Mouse (Mus musculus) limb, embryonic 10.5 days (tissue): ENCODE measurements at regions not wholly inside any gene's neighbourhood (a gene's known extent, or its start where the extent isn't known, plus 50 kb on each side); places are given as distances from the start of the nearest gene placed in this dataset.

Source experiments
- DNase-seq: peaks from one replicate; pipeline ENCODE4 v3.0.0-alpha.2; 2017; ENCODE audit warnings: low spot score
- H3K27ac ChIP-seq: fragments of 300-500 bp; sonication (generic); 2 replicates; pipeline ENCODE4 v1.5.1; 2016; ENCODE audit warnings: mild to moderate bottlenecking
- H3K27me3 ChIP-seq: fragments of 300-500 bp; sonication (generic); 2 replicates; pipeline ENCODE4 v1.6.1; 2016; ENCODE audit warnings: low read depth, mild to moderate bottlenecking; ENCODE audit not compliant: poor library complexity, severe bottlenecking
- H3K36me3 ChIP-seq: fragments of 300-500 bp; sonication (generic); 2 replicates; pipeline ENCODE4 v1.6.1; 2016; ENCODE audit warnings: mild to moderate bottlenecking, moderate library complexity
- H3K4me1 ChIP-seq: fragments of 300-500 bp; sonication (generic); 2 replicates; pipeline ENCODE4 v1.6.1; 2016
- H3K4me3 ChIP-seq: fragments of 300-500 bp; sonication (generic); 2 replicates; pipeline ENCODE4 v1.5.1; 2016; ENCODE audit warnings: mild to moderate bottlenecking, moderate library complexity
- H3K9me3 ChIP-seq: fragments of 300-500 bp; sonication (generic); replicated peaks from 2 replicates; pipeline ENCODE4 v1.6.1; 2016; ENCODE audit warnings: mild to moderate bottlenecking
- WGBS: fragments of 180-500 bp; shearing (Covaris S2); methylation state at CpG from one replicate; pipeline ENCODE4 v1.1.7; 2016; 5-methylcytosine and 5-hydroxymethylcytosine counted together

- no peak overlapping the region for H3K4me3 ChIP-seq
- 90% methylated on average over 3 of the region's 3 CpGs for WGBS
These were observed 215.9 kb upstream of the Runx1 start for GRCm38 (mm10) chr16:93041887-93042286.

GRCm38 (mm10) chr16:93041399-93041798, 215.4 kb upstream of the Runx1 start:
- 0 out of 2 replicates have a peak, but pooled peaks cover 8% of the 10 kb centered on the region for H3K27me3 ChIP-seq

More at GRCm38 (mm10) chr16:93041887-93042286, 215.9 kb upstream of the Runx1 start:
- H3K27me3 ChIP-seq = 0 out of 2 replicates have a peak, but pooled peaks cover 8% of the 10 kb centered on the region
- H3K27ac ChIP-seq = no peak overlapping the region
- H3K4me1 ChIP-seq = peaks cover 14% of the 10 kb centered on the region
- DNase-seq = no peak
- no peaks in the 10 kb centered on the region for H3K36me3 ChIP-seq
- H3K9me3 ChIP-seq = no peaks in the 10 kb centered on the region

GRCm38 (mm10) chr16:93035626-93036025, 209.7 kb upstream of the Runx1 start:
- no peaks in the 10 kb centered on the region for H3K36me3 ChIP-seq
- DNase-seq = no peak
- peaks cover 3% of the 10 kb centered on the region; the same call in 1 of the 2 replicates for H3K4me1 ChIP-seq
- WGBS = 91% methylated on average over 9 of the region's 9 CpGs
- no peaks in the 10 kb centered on the region for H3K27me3 ChIP-seq
- H3K9me3 ChIP-seq = no peaks in the 10 kb centered on the region
- no peak overlapping the region for H3K4me3 ChIP-seq
- no peak overlapping the region for H3K27ac ChIP-seq

More at GRCm38 (mm10) chr16:93041399-93041798, 215.4 kb upstream of the Runx1 start:
- peaks cover 14% of the 10 kb centered on the region for H3K4me1 ChIP-seq
- H3K9me3 ChIP-seq = no peaks in the 10 kb centered on the region
- no peaks in the 10 kb centered on the region for H3K36me3 ChIP-seq
- no peak overlapping the region for H3K4me3 ChIP-seq
- H3K27ac ChIP-seq = no peak overlapping the region
- no peak for DNase-seq

- no peak for DNase-seq
- H3K36me3 ChIP-seq = no peaks in the 10 kb centered on the region
- 79% methylated on average over 3 of the region's 3 CpGs for WGBS
- H3K9me3 ChIP-seq = no peaks in the 10 kb centered on the region
- no peak overlapping the region for H3K27ac ChIP-seq
- peaks cover 3% of the 10 kb centered on the region; the same call in 1 of the 2 replicates for H3K4me1 ChIP-seq
- H3K4me3 ChIP-seq = no peak overlapping the region
- no peaks in the 10 kb centered on the region for H3K27me3 ChIP-seq
These were observed 208.0 kb upstream of the Runx1 start for GRCm38 (mm10) chr16:93033943-93034342.

GRCm38 (mm10) chr16:93031624-93032023, 205.7 kb upstream of the Runx1 start:
- H3K27me3 ChIP-seq = no peaks in the 10 kb centered on the region

GRCm38 (mm10) chr16:93028640-93029039, 202.7 kb upstream of the Runx1 start:
- Histone ChIP-seq H3K9me3 (no peaks in the 10 kb centered on the region), H3K36me3 (no peaks in the 10 kb centered on the region), H3K27me3 (no peaks in the 10 kb centered on the region), H3K4me1 (peaks cover 6% of the 10 kb centered on the region), H3K4me3 (no peak overlapping the region), H3K27ac (no peak overlapping the region)
- WGBS = 87% methylated on average over 7 of the region's 7 CpGs
- no peak for DNase-seq

More at GRCm38 (mm10) chr16:93031624-93032023, 205.7 kb upstream of the Runx1 start:
- 82% methylated on average over 5 of the region's 5 CpGs for WGBS
- Histone ChIP-seq H3K4me1 (peaks cover 3% of the 10 kb centered on the region; the same call in 1 of the 2 replicates), H3K36me3 (no peaks in the 10 kb centered on the region), H3K27ac (no peak overlapping the region), H3K4me3 (no peak overlapping the region), H3K9me3 (no peaks in the 10 kb centered on the region)
- no peak for DNase-seq

- H3K27me3 ChIP-seq = no peaks in the 10 kb centered on the region
- H3K4me1 ChIP-seq = peaks cover 6% of the 10 kb centered on the region
- 90% methylated on average over 7 of the region's 7 CpGs for WGBS
- no peaks in the 10 kb centered on the region for H3K36me3 ChIP-seq
- H3K9me3 ChIP-seq = no peaks in the 10 kb centered on the region
- no peak for DNase-seq
- H3K4me3 ChIP-seq = no peak overlapping the region
- H3K27ac ChIP-seq = no peak overlapping the region
These were observed 202.1 kb upstream of the Runx1 start for GRCm38 (mm10) chr16:93028016-93028415.

- 66% methylated on average over 11 of the region's 11 CpGs for WGBS
These were observed 200.2 kb upstream of the Runx1 start for GRCm38 (mm10) chr16:93026094-93026648.

GRCm38 (mm10) chr16:93019800-93020555, 194.0 kb upstream of the Runx1 start:
- H3K27ac ChIP-seq = no peak overlapping the region
- H3K36me3 ChIP-seq = no peaks in the 10 kb centered on the region
- H3K9me3 ChIP-seq = no peaks in the 10 kb centered on the region
- 73% methylated on average over 7 of the region's 7 CpGs for WGBS
- no peak overlapping the region for H3K4me3 ChIP-seq
- H3K4me1 ChIP-seq = peaks cover 6% of the 10 kb centered on the region; the same call in 1 of the 2 replicates
- peaks cover 61% of the 10 kb centered on the region for H3K27me3 ChIP-seq
- no peak for DNase-seq

More at GRCm38 (mm10) chr16:93026094-93026648, 200.2 kb upstream of the Runx1 start:
- H3K36me3 ChIP-seq = no peaks in the 10 kb centered on the region
- no peak overlapping the region for H3K4me3 ChIP-seq
- no peaks in the 10 kb centered on the region for H3K9me3 ChIP-seq
- peaks cover 2% of the 10 kb centered on the region; the same call in 1 of the 2 replicates for H3K4me1 ChIP-seq
- no peak for DNase-seq
- peaks cover 9% of the 10 kb centered on the region for H3K27me3 ChIP-seq
- no peak overlapping the region for H3K27ac ChIP-seq

GRCm38 (mm10) chr16:93018766-93019165, 192.8 kb upstream of the Runx1 start:
- whole genome bisulfite sequencing = 34% methylated on average over 5 of the region's 5 CpGs

GRCm38 (mm10) chr16:93017025-93017424, 191.1 kb upstream of the Runx1 start:
- DNase-seq = no peak
- 93% methylated on average over 9 of the region's 9 CpGs for WGBS
- H3K27ac ChIP-seq = no peak overlapping the region
- peaks cover 82% of the 10 kb centered on the region for H3K27me3 ChIP-seq
- H3K9me3 ChIP-seq = no peaks in the 10 kb centered on the region
- peaks cover 6% of the 10 kb centered on the region; the same call in 1 of the 2 replicates for H3K4me1 ChIP-seq
- H3K36me3 ChIP-seq = no peaks in the 10 kb centered on the region
- H3K4me3 ChIP-seq = no peak overlapping the region

More at GRCm38 (mm10) chr16:93018766-93019165, 192.8 kb upstream of the Runx1 start:
- H3K9me3 ChIP-seq = no peaks in the 10 kb centered on the region
- H3K27ac ChIP-seq = no peak overlapping the region
- H3K36me3 ChIP-seq = no peaks in the 10 kb centered on the region
- H3K27me3 ChIP-seq = peaks cover 73% of the 10 kb centered on the region
- peaks cover 6% of the 10 kb centered on the region; the same call in 1 of the 2 replicates for H3K4me1 ChIP-seq
- no peak overlapping the region for H3K4me3 ChIP-seq
- no peak for DNase-seq

- Histone ChIP-seq H3K9me3 (no peaks in the 10 kb centered on the region), H3K4me1 (peaks cover 6% of the 10 kb centered on the region; the same call in 1 of the 2 replicates), H3K4me3 (no peak overlapping the region), H3K27me3 (peaks cover 78% of the 10 kb centered on the region), H3K36me3 (no peaks in the 10 kb centered on the region), H3K27ac (no peak overlapping the region)
- 84% methylated on average over 6 of the region's 6 CpGs for WGBS
- no peak for DNase-seq
These were observed 189.7 kb upstream of the Runx1 start for GRCm38 (mm10) chr16:93015636-93016035.

- H3K27ac ChIP-seq = no peak overlapping the region
- 88% methylated on average over 9 of the region's 9 CpGs for WGBS
- H3K27me3 ChIP-seq = peaks cover 72% of the 10 kb centered on the region
- DNase-seq = no peak
- H3K4me3 ChIP-seq = no peak overlapping the region
- H3K9me3 ChIP-seq = no peaks in the 10 kb centered on the region
- no peaks in the 10 kb centered on the region for H3K36me3 ChIP-seq
- peaks cover 6% of the 10 kb centered on the region; the same call in 1 of the 2 replicates for H3K4me1 ChIP-seq
These were observed 189.0 kb upstream of the Runx1 start for GRCm38 (mm10) chr16:93014991-93015390.
